Mouse (Mus musculus): ENCODE measurements around the gene Pitpnc1. TPM values are rescaled to one million over a fixed set of nuclear protein-coding genes. Genes with fewer than 3 reads are reported as not detected.

Pitpnc1 gene
- polyA plus RNA-seq, 1 experiment from 2014 or later = 38.1 TPM

- no peaks in the 10 kb centered on the region for H3K36me3 ChIP-seq (ENCODE audit: control insufficient read depth, insufficient read depth, low read length)
- H3K9ac ChIP-seq (ENCODE audit: low read length) = no peak overlapping the region
- WGBS = 97% methylated on average over 13 of the region's 13 CpGs
- H3K4me3 ChIP-seq (ENCODE audit: low read depth, low read length) = no peak overlapping the region
- H3K4me1 ChIP-seq (ENCODE audit: control insufficient read depth, insufficient read depth, low read length) = peaks cover 3% of the 10 kb centered on the region; the same call in 1 of the 2 replicates
- no peaks in the 10 kb centered on the region for H3K9me3 ChIP-seq (ENCODE audit: control insufficient read depth, low read length)
- ATAC-seq (ENCODE audit: insufficient read depth, low FRiP score, low TSS enrichment) = no peak
- no peak overlapping the region for H3K4me2 ChIP-seq (ENCODE audit: low read depth)
- DNase-seq (ENCODE audit: low spot score) = no peak
- H3K27me3 ChIP-seq (ENCODE audit: control insufficient read depth, insufficient read depth, low read length) = no peaks in the 10 kb centered on the region
- no peak overlapping the region for H3K27ac ChIP-seq (ENCODE audit: low read depth, low read length)
Observed at GRCm38 (mm10) chr11:107332332-107332731, 138.2 kb downstream of the Pitpnc1 start.

GRCm38 (mm10) chr11:107331425-107331824, 139.1 kb downstream of the Pitpnc1 start:
- Histone ChIP-seq H3K27me3 (ENCODE audit: control insufficient read depth, insufficient read depth, low read length) (no peaks in the 10 kb centered on the region), H3K4me2 (ENCODE audit: low read depth) (no peak overlapping the region), H3K9me3 (ENCODE audit: control insufficient read depth, low read length) (no peaks in the 10 kb centered on the region), H3K36me3 (ENCODE audit: control insufficient read depth, insufficient read depth, low read length) (no peaks in the 10 kb centered on the region), H3K27ac (ENCODE audit: low read depth, low read length) (no peak overlapping the region), H3K4me1 (ENCODE audit: control insufficient read depth, insufficient read depth, low read length) (no peaks in the 10 kb centered on the region), H3K4me3 (ENCODE audit: low read depth, low read length) (no peak overlapping the region), H3K9ac (ENCODE audit: low read length) (no peak overlapping the region)
- ATAC-seq (ENCODE audit: insufficient read depth, low FRiP score, low TSS enrichment) (no peak), DNase-seq (ENCODE audit: low spot score) (no peak)
- WGBS = 86% methylated on average over 2 of the region's 2 CpGs

DNA sequence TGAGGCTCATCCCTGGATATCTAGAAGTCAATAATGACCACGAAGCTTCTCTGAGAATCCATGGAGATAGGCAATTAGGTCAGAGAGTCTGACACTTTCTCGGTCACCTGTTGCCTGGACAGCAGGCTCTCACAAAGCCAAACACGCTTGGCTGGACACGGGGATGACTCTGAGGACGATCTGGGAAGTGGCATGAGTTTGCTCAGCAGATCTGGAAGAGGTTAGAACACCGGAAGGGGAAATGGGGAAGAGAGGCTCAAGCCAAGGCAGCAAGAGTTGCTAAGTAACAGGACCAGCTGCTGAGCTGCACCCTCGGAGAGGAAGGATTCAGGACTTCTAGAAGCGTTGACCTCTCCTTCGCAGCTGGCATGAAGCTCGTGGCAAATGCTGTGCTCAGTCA, 143.2 kb downstream of the Pitpnc1 start:
- H3K36me3 ChIP-seq (ENCODE audit: control insufficient read depth, insufficient read depth, low read length) = no peaks in the 10 kb centered on the region
- no peaks in the 10 kb centered on the region for H3K9me3 ChIP-seq (ENCODE audit: control insufficient read depth, low read length)
- no peak overlapping the region for H3K4me3 ChIP-seq (ENCODE audit: low read depth, low read length)
- H3K9ac ChIP-seq (ENCODE audit: low read length) = no peak overlapping the region
- no peak overlapping the region for H3K4me2 ChIP-seq (ENCODE audit: low read depth)
- no peak for DNase-seq (ENCODE audit: low spot score)
- no peaks in the 10 kb centered on the region for H3K4me1 ChIP-seq (ENCODE audit: control insufficient read depth, insufficient read depth, low read length)
- WGBS = 88% methylated on average over 10 of the region's 10 CpGs
- no peak for ATAC-seq (ENCODE audit: insufficient read depth, low FRiP score, low TSS enrichment)
- no peaks in the 10 kb centered on the region for H3K27me3 ChIP-seq (ENCODE audit: control insufficient read depth, insufficient read depth, low read length)
- no peak overlapping the region for H3K27ac ChIP-seq (ENCODE audit: low read depth, low read length)

GRCm38 (mm10) chr11:107325739-107326725, 144.5 kb downstream of the Pitpnc1 start:
- H3K9ac ChIP-seq (ENCODE audit: low read length) = no peak overlapping the region

DNA sequence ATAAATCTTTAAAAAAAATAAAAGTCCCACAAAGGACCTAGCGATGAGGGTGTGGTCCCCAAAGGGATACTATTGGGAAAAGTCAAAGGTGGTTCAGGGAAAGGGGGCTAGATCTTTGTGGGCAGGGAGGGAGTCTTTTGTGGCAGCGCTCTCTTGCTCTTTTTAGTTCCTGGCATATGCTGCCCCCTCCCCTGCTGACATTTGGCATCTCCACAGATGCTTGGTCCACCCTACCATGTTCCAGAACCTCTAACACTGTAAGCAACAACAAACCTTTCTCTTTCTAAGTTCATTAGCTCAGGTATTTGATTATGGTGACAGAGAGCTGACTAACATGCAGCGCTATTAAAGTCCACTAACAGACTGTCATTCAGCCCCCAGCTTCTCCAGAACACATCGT, 145.3 kb downstream of the Pitpnc1 start:
- no peak for ATAC-seq (ENCODE audit: insufficient read depth, low FRiP score, low TSS enrichment)
- 97% methylated on average over 4 of the region's 4 CpGs for WGBS
- H3K4me1 ChIP-seq (ENCODE audit: control insufficient read depth, insufficient read depth, low read length) = no peaks in the 10 kb centered on the region
- H3K27me3 ChIP-seq (ENCODE audit: control insufficient read depth, insufficient read depth, low read length) = no peaks in the 10 kb centered on the region
- H3K9ac ChIP-seq (ENCODE audit: low read length) = no peak overlapping the region
- H3K4me2 ChIP-seq (ENCODE audit: low read depth) = no peak overlapping the region
- no peaks in the 10 kb centered on the region for H3K9me3 ChIP-seq (ENCODE audit: control insufficient read depth, low read length)
- H3K27ac ChIP-seq (ENCODE audit: low read depth, low read length) = no peak overlapping the region
- no peaks in the 10 kb centered on the region for H3K36me3 ChIP-seq (ENCODE audit: control insufficient read depth, insufficient read depth, low read length)
- DNase-seq (ENCODE audit: low spot score) = no peak
- H3K4me3 ChIP-seq (ENCODE audit: low read depth, low read length) = no peak overlapping the region

More at GRCm38 (mm10) chr11:107325739-107326725, 144.5 kb downstream of the Pitpnc1 start:
- H3K4me1 ChIP-seq (ENCODE audit: control insufficient read depth, insufficient read depth, low read length) = no peaks in the 10 kb centered on the region
- ATAC-seq (ENCODE audit: insufficient read depth, low FRiP score, low TSS enrichment) (no peak), DNase-seq (ENCODE audit: low spot score) (peak; percentile 42)
- H3K27me3 ChIP-seq (ENCODE audit: control insufficient read depth, insufficient read depth, low read length) = no peaks in the 10 kb centered on the region
- no peak overlapping the region for H3K4me3 ChIP-seq (ENCODE audit: low read depth, low read length)
- H3K27ac ChIP-seq (ENCODE audit: low read depth, low read length) = no peak overlapping the region
- H3K36me3 ChIP-seq (ENCODE audit: control insufficient read depth, insufficient read depth, low read length) = no peaks in the 10 kb centered on the region
- 50% methylated on average over 14 of the region's 14 CpGs for WGBS
- no peaks in the 10 kb centered on the region for H3K9me3 ChIP-seq (ENCODE audit: control insufficient read depth, low read length)
- no peak overlapping the region for H3K4me2 ChIP-seq (ENCODE audit: low read depth)

DNA sequence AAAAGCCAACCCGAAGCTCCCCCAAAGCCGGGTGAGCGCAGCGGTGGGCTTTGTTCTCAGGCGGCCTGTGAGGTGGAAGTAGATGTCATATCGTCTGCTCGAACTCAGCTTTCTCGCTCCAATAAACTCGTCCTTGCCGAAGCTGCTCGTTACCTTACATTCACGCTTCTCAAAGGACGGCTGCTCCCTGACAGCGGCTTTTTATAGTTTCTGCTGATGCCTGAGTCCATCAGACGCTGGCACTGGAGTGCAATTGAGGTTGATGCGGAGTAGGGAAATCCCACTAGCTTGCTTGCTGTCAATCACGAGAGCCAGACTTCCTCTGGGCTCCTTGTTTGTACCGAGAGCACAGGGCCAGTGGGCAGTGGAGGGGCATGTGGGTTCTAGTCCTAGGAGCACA, 147.3 kb downstream of the Pitpnc1 start:
- no peak overlapping the region for H3K27ac ChIP-seq (ENCODE audit: low read depth, low read length)
- no peaks in the 10 kb centered on the region for H3K9me3 ChIP-seq (ENCODE audit: control insufficient read depth, low read length)
- H3K27me3 ChIP-seq (ENCODE audit: control insufficient read depth, insufficient read depth, low read length) = no peaks in the 10 kb centered on the region
- no peaks in the 10 kb centered on the region for H3K4me1 ChIP-seq (ENCODE audit: control insufficient read depth, insufficient read depth, low read length)
- DNase-seq (ENCODE audit: low spot score) (no peak), ATAC-seq (ENCODE audit: insufficient read depth, low FRiP score, low TSS enrichment) (no peak)
- H3K9ac ChIP-seq (ENCODE audit: low read length) = no peak overlapping the region
- H3K36me3 ChIP-seq (ENCODE audit: control insufficient read depth, insufficient read depth, low read length) = no peaks in the 10 kb centered on the region
- 76% methylated on average over 18 of the region's 18 CpGs for WGBS
- no peak overlapping the region for H3K4me2 ChIP-seq (ENCODE audit: low read depth)
- no peak overlapping the region for H3K4me3 ChIP-seq (ENCODE audit: low read depth, low read length)

DNA sequence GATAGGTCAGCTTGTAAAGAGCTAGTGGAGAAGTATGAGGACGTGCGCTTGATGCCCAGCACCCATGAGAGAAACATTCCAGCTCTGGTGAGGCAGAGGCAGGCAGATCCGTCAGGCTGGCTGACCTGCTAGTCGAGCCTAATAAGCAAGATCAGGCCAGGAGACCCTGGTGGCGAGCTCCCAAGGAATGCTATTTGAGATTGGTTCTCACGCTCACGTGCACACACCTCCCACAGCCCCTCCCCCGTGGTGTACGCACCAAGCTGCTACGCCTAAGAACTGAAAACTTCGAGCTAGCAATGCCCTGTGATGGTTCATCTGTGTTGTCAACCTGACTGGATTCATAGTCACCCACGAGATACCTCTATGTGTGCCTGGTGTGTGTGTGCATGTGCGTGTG, 148.3 kb downstream of the Pitpnc1 start:
- H3K9me3 ChIP-seq (ENCODE audit: control insufficient read depth, low read length) = no peaks in the 10 kb centered on the region
- no peak overlapping the region for H3K9ac ChIP-seq (ENCODE audit: low read length)
- no peaks in the 10 kb centered on the region for H3K4me1 ChIP-seq (ENCODE audit: control insufficient read depth, insufficient read depth, low read length)
- no peaks in the 10 kb centered on the region for H3K27me3 ChIP-seq (ENCODE audit: control insufficient read depth, insufficient read depth, low read length)
- H3K4me3 ChIP-seq (ENCODE audit: low read depth, low read length) = no peak overlapping the region
- 93% methylated on average over 13 of the region's 13 CpGs for WGBS
- no peak overlapping the region for H3K4me2 ChIP-seq (ENCODE audit: low read depth)
- no peak for ATAC-seq (ENCODE audit: insufficient read depth, low FRiP score, low TSS enrichment)
- H3K27ac ChIP-seq (ENCODE audit: low read depth, low read length) = no peak overlapping the region
- H3K36me3 ChIP-seq (ENCODE audit: control insufficient read depth, insufficient read depth, low read length) = no peaks in the 10 kb centered on the region
- no peak for DNase-seq (ENCODE audit: low spot score)

GRCm38 (mm10) chr11:107321819-107322218, 148.7 kb downstream of the Pitpnc1 start:
- H3K4me3 ChIP-seq (ENCODE audit: low read depth, low read length) = no peak overlapping the region
- no peaks in the 10 kb centered on the region for H3K36me3 ChIP-seq (ENCODE audit: control insufficient read depth, insufficient read depth, low read length)
- DNase-seq (ENCODE audit: low spot score) = no peak
- 90% methylated on average over 3 of the region's 3 CpGs for WGBS
- H3K4me1 ChIP-seq (ENCODE audit: control insufficient read depth, insufficient read depth, low read length) = no peaks in the 10 kb centered on the region
- no peak for ATAC-seq (ENCODE audit: insufficient read depth, low FRiP score, low TSS enrichment)
- H3K9me3 ChIP-seq (ENCODE audit: control insufficient read depth, low read length) = no peaks in the 10 kb centered on the region
- no peak overlapping the region for H3K4me2 ChIP-seq (ENCODE audit: low read depth)
- H3K9ac ChIP-seq (ENCODE audit: low read length) = no peak overlapping the region
- H3K27ac ChIP-seq (ENCODE audit: low read depth, low read length) = no peak overlapping the region
- H3K27me3 ChIP-seq (ENCODE audit: control insufficient read depth, insufficient read depth, low read length) = no peaks in the 10 kb centered on the region

DNA sequence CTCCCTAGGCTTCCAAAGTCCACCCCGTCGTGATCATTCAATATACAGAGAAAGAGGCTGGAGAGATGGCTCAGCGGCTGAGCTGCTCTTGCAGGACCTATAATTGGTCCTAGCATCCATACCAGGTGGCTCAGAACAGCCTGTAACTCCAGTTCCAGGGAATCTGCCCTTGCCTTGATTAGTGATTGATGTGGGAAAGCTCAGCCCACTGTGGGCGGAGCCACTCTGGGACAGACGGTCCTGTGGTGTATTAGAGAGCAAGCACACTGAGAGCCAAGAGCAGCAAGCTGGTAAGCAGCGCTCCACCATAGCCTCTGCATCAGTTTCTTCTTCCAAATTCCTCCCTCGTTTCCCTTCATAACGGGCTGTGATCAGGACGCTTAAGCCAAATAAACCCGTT, 150.6 kb downstream of the Pitpnc1 start:
- no peak overlapping the region for H3K9ac ChIP-seq (ENCODE audit: low read length)
- no peaks in the 10 kb centered on the region for H3K27me3 ChIP-seq (ENCODE audit: control insufficient read depth, insufficient read depth, low read length)
- WGBS = 42% methylated on average over 10 of the region's 10 CpGs
- no peak overlapping the region for H3K4me3 ChIP-seq (ENCODE audit: low read depth, low read length)
- H3K4me2 ChIP-seq (ENCODE audit: low read depth) = no peak overlapping the region
- ATAC-seq (ENCODE audit: insufficient read depth, low FRiP score, low TSS enrichment) (no peak), DNase-seq (ENCODE audit: low spot score) (no peak)
- H3K27ac ChIP-seq (ENCODE audit: low read depth, low read length) = no peak overlapping the region
- no peaks in the 10 kb centered on the region for H3K9me3 ChIP-seq (ENCODE audit: control insufficient read depth, low read length)
- no peaks in the 10 kb centered on the region for H3K36me3 ChIP-seq (ENCODE audit: control insufficient read depth, insufficient read depth, low read length)
- no peaks in the 10 kb centered on the region for H3K4me1 ChIP-seq (ENCODE audit: control insufficient read depth, insufficient read depth, low read length)

Data from neural tube, embryonic 11.5 days (tissue).